Mouse (Mus musculus): ENCODE data around the gene Chrng.

Gene Chrng

DNA sequence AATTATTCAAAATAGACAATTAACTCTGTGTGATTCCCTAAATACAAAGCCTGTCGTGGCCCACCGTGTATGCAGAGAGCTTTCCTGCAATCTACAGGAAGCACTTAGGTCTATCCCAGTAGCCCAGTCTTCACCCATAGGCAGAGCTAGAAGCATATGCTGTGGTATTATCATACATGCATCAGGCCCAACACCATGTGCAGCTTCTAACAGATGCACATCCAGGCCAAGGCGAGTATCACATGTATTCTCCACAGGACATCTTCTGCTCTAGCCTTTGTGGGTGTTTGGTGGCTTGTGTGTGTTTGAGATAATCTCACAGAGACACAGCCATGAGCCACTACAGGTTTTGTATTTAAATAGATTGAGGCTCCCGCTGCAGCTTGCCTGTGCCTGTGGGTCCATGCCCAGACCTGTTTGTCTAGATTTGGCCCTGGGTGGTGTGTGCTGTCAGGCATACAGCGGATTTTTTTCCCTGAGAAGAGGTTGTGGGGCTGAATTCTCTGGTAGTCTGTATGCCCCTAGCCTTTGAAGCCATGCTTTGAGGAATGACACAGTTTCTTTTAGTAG, 47.7 kb downstream of the Chrng start:
- no peak for DNase-seq (ENCODE audit: low spot score in 2 of 2)

- no peak for DNase-seq (ENCODE audit: low spot score in 2 of 2)
These were observed 50.7 kb downstream of the Chrng start for GRCm38 (mm10) chr1:87255173-87255572.

DNA sequence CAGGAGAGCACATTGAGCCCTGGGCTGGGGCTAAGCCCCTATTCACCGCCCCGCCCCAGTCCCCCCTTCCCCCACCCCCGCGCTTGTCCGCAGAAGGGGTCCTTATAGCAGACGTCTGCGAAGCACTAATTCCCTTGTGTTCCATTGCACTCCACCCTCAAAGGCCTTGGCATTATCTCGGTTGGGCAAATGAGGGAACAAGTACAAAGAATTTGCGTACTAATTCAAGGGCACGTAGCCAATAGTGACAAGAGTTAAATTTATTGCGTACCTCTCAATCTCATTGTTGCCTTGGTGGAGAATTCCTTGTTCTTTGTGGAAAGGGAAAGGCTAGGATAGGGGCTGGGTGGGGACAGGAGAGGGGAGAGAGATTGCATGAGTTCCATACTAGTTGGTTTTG, 53.2 kb downstream of the Chrng start:
- no peak for DNase-seq (ENCODE audit: low spot score in 2 of 2)

GRCm38 (mm10) chr1:87258484-87258883, 54.0 kb downstream of the Chrng start:
- no peak for DNase-seq (ENCODE audit: low spot score in 2 of 2)

DNA sequence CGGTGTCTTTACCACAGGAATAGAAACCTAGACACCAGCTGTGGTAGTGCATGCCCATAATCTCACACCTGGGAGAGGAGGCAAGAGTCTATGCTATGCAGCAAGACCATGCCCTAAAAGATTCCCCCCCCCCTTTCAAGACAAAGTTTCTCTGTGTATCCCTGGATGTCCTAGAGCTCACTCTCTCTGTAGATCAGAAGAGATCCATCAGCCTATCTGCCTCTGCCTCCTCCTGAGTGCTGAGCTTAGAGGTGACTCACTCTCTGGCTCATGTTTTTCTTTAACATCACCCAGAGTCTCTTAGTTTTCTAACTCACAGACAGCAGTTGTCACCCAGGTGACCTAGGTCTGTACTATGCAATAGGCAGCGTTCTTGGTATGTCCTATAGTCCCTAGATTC, 54.9 kb downstream of the Chrng start:
- DNase-seq (ENCODE audit: low spot score in 2 of 2) = no peak

All from frontal cortex, postnatal 36 days (tissue).